Mouse (Mus musculus) thymus, adult 2 months (tissue): ENCODE data around the gene Btbd35f27. TPM values are rescaled to one million over a fixed set of nuclear protein-coding genes. Genes with fewer than 3 reads are reported as not detected.
"Not testable (repeated sequence)": the region's sequence is repeated elsewhere in the genome, so short reads cannot be mapped to it uniquely, and the experiment has no call there.

Experiments used
- DNase-seq: peaks from one replicate; pipeline ENCODE4 v3.0.0; 2021
- H3K27ac ChIP-seq: fragments of 200-500 bp; 2 replicates; pipeline ENCODE4 v1.5.1; 2012; ENCODE audit warnings: low read length, control low read depth; ENCODE audit not compliant: control insufficient read depth, insufficient read depth
- H3K27me3 ChIP-seq: fragments of 200-500 bp; 2 replicates; pipeline ENCODE4 v1.6.1; 2012; ENCODE audit warnings: mild to moderate bottlenecking, low read length, moderate library complexity, mixed read lengths; ENCODE audit not compliant: control insufficient read depth, insufficient read depth
- H3K36me3 ChIP-seq: fragments of 200-500 bp; 2 replicates; pipeline ENCODE4 v1.6.1; 2012; ENCODE audit warnings: mild to moderate bottlenecking, low read length, moderate library complexity; ENCODE audit not compliant: control insufficient read depth, insufficient read depth
- H3K4me1 ChIP-seq: fragments of 200-500 bp; replicated peaks from 2 replicates; pipeline ENCODE4 v1.6.1; 2012; ENCODE audit warnings: low read length; ENCODE audit not compliant: control insufficient read depth, insufficient read depth
- H3K4me3 ChIP-seq: fragments of 200-500 bp; 2 replicates; pipeline ENCODE4 v1.5.1; 2012; ENCODE audit warnings: mild to moderate bottlenecking, low read length, control low read depth, moderate library complexity; ENCODE audit not compliant: control insufficient read depth, insufficient read depth
- WGBS: fragments of 180-500 bp; shearing (Covaris S2); methylation state at CpG from one replicate; pipeline ENCODE4 v1.1.7; 2018; 5-methylcytosine and 5-hydroxymethylcytosine counted together
- polyA plus RNA-seq: library from polyadenylated mRNA; depleted of rRNA; stranded (reverse); fragments of >200 nt; gene quantifications from 2 replicates; pipeline ENCODE4 v1.2.3, GENCODE M21; 2012; rRNA removed

Btbd35f27 gene
- polyA plus RNA-seq, result not detected in 2 replicates

- H3K36me3 ChIP-seq, H3K4me3 ChIP-seq, H3K4me1 ChIP-seq, DNase-seq, H3K27ac ChIP-seq, H3K27me3 ChIP-seq: not testable (repeated sequence)
- WGBS, result 97% methylated on average over 2 of the region's 3 CpGs
Measured at GRCm38 (mm10) chrX:4951835-4952234, at the start of gene Btbd35f27. Gene Btbd35f27, plus strand, starts transcription at chrX:4952135.

Other genes with a start within 250 kb of the Btbd35f27 start
- gene Btbd35f4, start 151.6 kb upstream of the Btbd35f27 start, polyA plus RNA-seq, result not detected in 2 replicates